In genomic region chr11:87749192-87750042, GRCm38 (mm10) we compare ENCODE assay signal across 8 mouse cellular contexts. TPM values are rescaled to one million over a fixed set of nuclear protein-coding genes. Genes with fewer than 3 reads are reported as not detected.
DNase-seq lines count a peak whose midpoint lies in the region; ATAC-seq and TF ChIP-seq lines count a peak whose summit lies in the region.

No protein-coding gene starts in this region.

- H3K4me2 ChIP-seq in midbrain, embryonic 11.5 days, result no peak overlapping the region
- no peak overlapping the region for H3K4me2 ChIP-seq in midbrain, embryonic 15.5 days
- H3K4me2 ChIP-seq in heart, embryonic 13.5 days, result peak overlapping the region; percentile 55
- H3K4me2 ChIP-seq in limb, embryonic 13.5 days (replicated peaks), result peak overlapping the region; percentile 44
- peak overlapping the region; percentile 92 for H3K4me2 ChIP-seq in myocyte (ENCODE audit: low read depth)

- no peak overlapping the region for H3K4me3 ChIP-seq in midbrain, embryonic 11.5 days (ENCODE audit: low read depth, low read length)
- no peak overlapping the region for H3K4me3 ChIP-seq in midbrain, embryonic 15.5 days
- H3K4me3 ChIP-seq in heart, embryonic 13.5 days, result peak overlapping the region; percentile 11; the same call in 1 of the 2 replicates
- H3K4me3 ChIP-seq in limb, embryonic 13.5 days, result no peak overlapping the region
- H3K4me3 ChIP-seq in myocyte, result peak overlapping the region; percentile 18

- peak; percentile 23 for TF ChIP-seq POLR2A in myocyte (IDR thresholded peaks at IDR 0.05; ENCODE audit: insufficient read length, low read depth)

- H3K9ac ChIP-seq in midbrain, embryonic 11.5 days (ENCODE audit: low read length), result no peak overlapping the region
- no peak overlapping the region for H3K9ac ChIP-seq in midbrain, embryonic 15.5 days
- H3K9ac ChIP-seq in heart, embryonic 13.5 days, result no peak overlapping the region; the same call in 1 of the 2 replicates
- no peak overlapping the region for H3K9ac ChIP-seq in limb, embryonic 13.5 days

- H3K79me2 ChIP-seq in myocyte (ENCODE audit: control insufficient read depth, insufficient read depth), result no peaks in the 10 kb centered on the region

- H3K36me3 ChIP-seq in midbrain, embryonic 11.5 days (ENCODE audit: control insufficient read depth, insufficient read depth, low read length), result no peaks in the 10 kb centered on the region
- 0 out of 2 replicates have a peak, but pooled peaks cover 5% of the 10 kb centered on the region for H3K36me3 ChIP-seq in midbrain, embryonic 15.5 days (replicated peaks)
- peaks cover 11% of the 10 kb centered on the region for H3K36me3 ChIP-seq in heart, embryonic 13.5 days
- peaks cover 13% of the 10 kb centered on the region for H3K36me3 ChIP-seq in limb, embryonic 13.5 days
- H3K36me3 ChIP-seq in myocyte (ENCODE audit: control insufficient read depth, insufficient read depth), result peaks cover 5% of the 10 kb centered on the region

- no peak overlapping the region for H3K27ac ChIP-seq in midbrain, embryonic 11.5 days (ENCODE audit: low read depth, low read length)
- no peak overlapping the region for H3K27ac ChIP-seq in midbrain, embryonic 15.5 days
- peak overlapping the region; percentile 59 for H3K27ac ChIP-seq in heart, embryonic 13.5 days (replicated peaks)
- no peak overlapping the region for H3K27ac ChIP-seq in limb, embryonic 13.5 days

- H3K27me3 ChIP-seq in midbrain, embryonic 11.5 days (ENCODE audit: control insufficient read depth, insufficient read depth, low read length), result no peaks in the 10 kb centered on the region
- no peaks in the 10 kb centered on the region for H3K27me3 ChIP-seq in midbrain, embryonic 15.5 days (replicated peaks)
- H3K27me3 ChIP-seq in heart, embryonic 13.5 days (replicated peaks), result peaks cover 29% of the 10 kb centered on the region; the same call in 1 of the 2 replicates
- 0 out of 2 replicates have a peak, but pooled peaks cover 5% of the 10 kb centered on the region for H3K27me3 ChIP-seq in limb, embryonic 13.5 days
- H3K27me3 ChIP-seq in myocyte (ENCODE audit: control insufficient read depth, insufficient read depth, insufficient read length), result no peaks in the 10 kb centered on the region

- 65% methylated on average over 18 of the region's 18 CpGs for WGBS in midbrain, embryonic 11.5 days
- 62% methylated on average over 18 of the region's 18 CpGs for WGBS in midbrain, embryonic 15.5 days
- 34% methylated on average over 18 of the region's 18 CpGs for WGBS in heart, embryonic 13.5 days
- WGBS in limb, embryonic 13.5 days, result 37% methylated on average over 18 of the region's 18 CpGs

- no peaks in the 10 kb centered on the region for H3K9me3 ChIP-seq in midbrain, embryonic 11.5 days (ENCODE audit: control insufficient read depth, low read length)
- H3K9me3 ChIP-seq in midbrain, embryonic 15.5 days, result no peaks in the 10 kb centered on the region
- H3K9me3 ChIP-seq in heart, embryonic 13.5 days, result no peaks in the 10 kb centered on the region
- H3K9me3 ChIP-seq in limb, embryonic 13.5 days, result no peaks in the 10 kb centered on the region

- H3K4me1 ChIP-seq in midbrain, embryonic 11.5 days (ENCODE audit: control insufficient read depth, insufficient read depth, low read length), result no peaks in the 10 kb centered on the region
- H3K4me1 ChIP-seq in midbrain, embryonic 15.5 days, result no peaks in the 10 kb centered on the region
- H3K4me1 ChIP-seq in heart, embryonic 13.5 days, result peaks cover 13% of the 10 kb centered on the region
- peaks cover 12% of the 10 kb centered on the region for H3K4me1 ChIP-seq in limb, embryonic 13.5 days

- no peak for ATAC-seq in midbrain, embryonic 11.5 days (ENCODE audit: low FRiP score)
- no peak for ATAC-seq in midbrain, embryonic 15.5 days (replicated peaks)
- no peak for ATAC-seq in heart, embryonic 13.5 days (ENCODE audit: extremely low read depth, insufficient number of reproducible peaks, low FRiP score, low TSS enrichment)
- ATAC-seq in limb, embryonic 13.5 days (ENCODE audit: low FRiP score, low read depth), result no peak

- H3ac ChIP-seq in myocyte (ENCODE audit: control insufficient read depth, insufficient read length), result no peak overlapping the region

- DNase-seq in midbrain, embryonic 11.5 days (ENCODE audit: low spot score, missing footprints), result peak; percentile 60
- peak; percentile 14 to 57 for DNase-seq in adrenal gland, postnatal 36 days
- no peak for DNase-seq in ovary, postnatal 14 days (ENCODE audit: low spot score)
- DNase-seq in cerebellum, adult 9-10 months, result no peak

TF ChIP-seq in myocyte, 11 proteins besides CTCF, POLR2A, EP300 and RAD21:
- TF ChIP-seq E2F4 (IDR thresholded peaks at IDR 0.05; ENCODE audit: insufficient read depth) (no peak), USF1 (IDR thresholded peaks at IDR 0.05; ENCODE audit: low read depth) (peak; percentile 40), MYOG (IDR thresholded peaks at IDR 0.05; ENCODE audit: control insufficient read depth in 1 of 3, insufficient read depth in 1 of 3, insufficient read length in 2 of 3, low read depth in 2 of 3) (no peak), MYOD1 (IDR thresholded peaks at IDR 0.05; ENCODE audit: control insufficient read depth in 1 of 3, insufficient read length in 2 of 3, low read depth in 2 of 3) (no peak), CEBPB (IDR thresholded peaks at IDR 0.05; ENCODE audit: insufficient read depth, poor library complexity, severe bottlenecking) (no peak), TCF3 (IDR thresholded peaks at IDR 0.05; ENCODE audit: insufficient read length, low read depth) (no peak), SRF (IDR thresholded peaks at IDR 0.05; ENCODE audit: control insufficient read depth, insufficient read length, low read depth) (peak; percentile 99), MAX (IDR thresholded peaks at IDR 0.05; ENCODE audit: low read depth) (no peak), TCF12 (IDR thresholded peaks at IDR 0.05; ENCODE audit: insufficient read depth, poor library complexity, severe bottlenecking) (no peak), POLR2AphosphoS2 (IDR thresholded peaks at IDR 0.05; ENCODE audit: insufficient read length, low read depth) (no peak), REST (IDR thresholded peaks at IDR 0.05; ENCODE audit: insufficient read depth, insufficient read length) (no peak)

RNA-seq across cellular contexts. Expression of gene Tspoap1, which starts 10.9 kb away (rescaled TPM):
- polyA plus RNA-seq in midbrain, embryonic 11.5 days (2014; fragmentation: Nextera tagmentation; extraction: Ambion mirVana), result 7.0 and 9.0 TPM in 2 replicates
- 65.8 and 72.5 TPM in 2 replicates for polyA plus RNA-seq in midbrain, embryonic 15.5 days (2015; fragmentation: Nextera tagmentation; extraction: Ambion mirVana)
- total RNA-seq in adrenal gland, postnatal 36 days (2021), result 1 to 10 TPM; 3.5 to 5.0 TPM
- 0.47 and 0.51 TPM in 2 replicates for polyA plus RNA-seq in heart, embryonic 13.5 days (2015; fragmentation: Nextera tagmentation; extraction: Ambion mirVana)
- polyA plus RNA-seq in limb, embryonic 13.5 days (2015; fragmentation: Nextera tagmentation; extraction: Ambion mirVana), result 2.3 and 2.7 TPM in 2 replicates
- polyA plus RNA-seq in myocyte (2012; fragmentation: generic; extraction: Trizol), result 0.04 TPM

RNA-seq across cellular contexts. Expression of gene Supt4a, which starts 12.1 kb away (rescaled TPM):
- 148 and 163 TPM in 2 replicates for polyA plus RNA-seq in midbrain, embryonic 11.5 days (2014; fragmentation: Nextera tagmentation; extraction: Ambion mirVana)
- polyA plus RNA-seq in midbrain, embryonic 15.5 days (2015; fragmentation: Nextera tagmentation; extraction: Ambion mirVana), result 136 and 137 TPM in 2 replicates
- total RNA-seq in adrenal gland, postnatal 36 days (2021), result 10 to 100 TPM; 60.5 to 90.0 TPM
- polyA plus RNA-seq in heart, embryonic 13.5 days (2015; fragmentation: Nextera tagmentation; extraction: Ambion mirVana), result 104 and 115 TPM in 2 replicates
- 159 and 167 TPM in 2 replicates for polyA plus RNA-seq in limb, embryonic 13.5 days (2015; fragmentation: Nextera tagmentation; extraction: Ambion mirVana)
- 159 TPM for polyA plus RNA-seq in myocyte (2012; fragmentation: generic; extraction: Trizol)

RNA-seq across cellular contexts. Expression of gene Mpo, which starts 44.0 kb away (rescaled TPM):
- 2.6 and 2.9 TPM in 2 replicates for polyA plus RNA-seq in midbrain, embryonic 11.5 days (2014; fragmentation: Nextera tagmentation; extraction: Ambion mirVana)
- polyA plus RNA-seq in midbrain, embryonic 15.5 days (2015; fragmentation: Nextera tagmentation; extraction: Ambion mirVana), result 0.12 and 1.2 TPM in 2 replicates
- under 1 TPM in 1 of 2 experiments, not detected in 1; 0.40 TPM for total RNA-seq in adrenal gland, postnatal 36 days (2021)
- polyA plus RNA-seq in heart, embryonic 13.5 days (2015; fragmentation: Nextera tagmentation; extraction: Ambion mirVana), result 2.1 and 8.2 TPM in 2 replicates
- 1.0 and 2.1 TPM in 2 replicates for polyA plus RNA-seq in limb, embryonic 13.5 days (2015; fragmentation: Nextera tagmentation; extraction: Ambion mirVana)
- not detected for polyA plus RNA-seq in myocyte (2012; fragmentation: generic; extraction: Trizol)

Comparison
In these comparisons a context has a peak if more than half of its experiments do, and no peak if none do; other contexts are left out.
1. DNase-seq: peak in midbrain, embryonic 11.5 days (single experiment) and adrenal gland, postnatal 36 days (2 of 2); none in ovary, postnatal 14 days (single experiment) and cerebellum, adult 9-10 months (single experiment).
2. H3K4me2 ChIP-seq: peak in heart, embryonic 13.5 days (single experiment), limb, embryonic 13.5 days (single experiment) and myocyte (single experiment); none in midbrain, embryonic 11.5 days (single experiment) and midbrain, embryonic 15.5 days (single experiment).
3. H3K4me3 ChIP-seq: peak in heart, embryonic 13.5 days (single experiment) and myocyte (single experiment); none in midbrain, embryonic 11.5 days (single experiment), midbrain, embryonic 15.5 days (single experiment) and limb, embryonic 13.5 days (single experiment).